Mouse (Mus musculus) brain, adult 2 months (tissue): ENCODE measurements around the gene Fggy.
A peak's percentile ranks its signal among the peaks of the same experiment; 100 is the strongest.

Experiments used
- DNase-seq: peaks from one replicate; pipeline ENCODE4 v3.0.0; 2011; ENCODE audit warnings: low read depth, low spot score

Fggy gene

DNA sequence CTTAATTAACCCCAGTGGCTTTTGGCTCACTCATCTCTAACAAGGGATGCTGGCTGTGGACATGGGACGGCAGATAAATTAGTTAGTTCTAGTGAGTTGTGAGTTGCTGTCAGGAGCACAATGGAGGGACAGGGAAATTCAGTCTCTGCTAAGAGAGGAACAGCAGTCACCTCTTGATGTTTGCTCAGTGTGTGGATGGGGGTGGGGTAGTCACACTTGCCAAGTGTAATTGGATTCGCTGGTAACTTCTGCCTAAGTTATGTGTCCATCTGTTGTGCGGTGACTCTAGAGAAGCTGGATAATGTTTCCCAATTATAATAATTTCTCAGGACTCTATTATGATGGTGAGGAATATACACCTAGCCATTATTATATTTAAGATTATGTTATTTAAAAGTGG lies 107.0 kb downstream of the Fggy start:
- DNase-seq, result peak; percentile 21

DNA sequence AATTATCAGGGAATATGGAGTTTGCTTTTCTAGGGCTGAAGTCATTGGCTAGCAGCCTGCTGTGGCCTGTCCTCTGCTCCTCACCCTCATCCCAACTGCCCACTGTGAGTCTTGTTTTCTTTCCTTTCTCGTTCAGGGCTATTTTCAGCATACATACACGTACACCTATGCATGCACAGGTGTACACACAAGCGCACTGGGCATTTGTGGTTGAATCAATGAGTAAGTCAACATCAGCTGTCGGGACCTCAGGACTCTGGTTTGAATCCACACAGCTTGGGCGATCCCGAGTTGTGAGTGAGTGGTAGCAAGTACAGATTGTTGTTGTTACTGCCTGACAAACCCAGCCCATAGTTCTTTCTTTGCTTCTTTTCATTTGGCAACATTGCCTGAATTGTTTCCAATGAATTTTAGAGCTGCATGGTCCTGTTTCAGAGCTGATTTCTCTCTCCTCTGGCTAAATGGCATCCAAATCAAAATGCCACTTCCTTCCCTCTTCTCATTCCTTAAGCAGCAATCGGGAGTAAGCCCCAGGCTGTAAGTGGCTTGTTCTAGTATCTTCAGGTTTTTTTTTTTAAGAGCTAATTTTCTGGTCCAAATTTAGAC lies 109.1 kb downstream of the Fggy start:
- DNase-seq, result peak; percentile 51

DNA sequence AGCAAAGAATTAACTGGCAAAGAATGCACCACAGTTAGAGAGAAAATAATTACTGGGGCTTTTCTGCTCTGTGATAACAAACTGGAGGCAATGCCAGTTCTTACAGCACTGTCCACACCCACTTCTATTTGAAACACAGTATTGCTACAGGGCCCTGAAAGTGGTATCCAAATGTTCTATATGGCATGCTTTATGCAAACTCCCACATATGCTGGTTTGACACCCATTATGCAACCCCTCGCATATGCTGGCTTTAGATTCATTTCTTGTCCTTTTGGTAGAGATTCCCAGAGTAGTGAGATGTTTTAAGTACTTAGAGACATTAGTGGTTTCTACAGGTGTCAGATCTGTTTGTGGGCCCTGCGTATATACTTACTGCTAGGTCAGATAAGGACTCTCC lies 109.6 kb downstream of the Fggy start:
- peak; percentile 66 for DNase-seq

DNA sequence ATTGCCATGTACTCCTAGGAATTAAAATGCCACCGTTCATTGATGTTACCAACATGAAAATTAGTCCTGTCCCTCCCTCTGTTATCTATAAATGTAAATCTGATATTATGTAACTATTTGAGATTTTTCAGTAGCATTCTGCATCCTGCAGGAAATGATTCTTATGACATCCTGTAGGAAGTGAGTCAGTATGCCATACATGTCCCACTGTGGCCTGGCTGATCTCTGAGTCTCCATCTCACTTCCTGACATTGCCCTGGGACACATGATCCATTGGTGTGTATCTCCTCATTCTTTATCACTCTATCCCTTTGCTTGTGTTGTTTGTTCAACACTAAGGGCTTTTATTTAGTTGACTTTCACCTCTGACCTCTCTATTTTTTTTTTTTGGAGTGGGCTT lies 110.3 kb downstream of the Fggy start:
- no peak for DNase-seq

DNA sequence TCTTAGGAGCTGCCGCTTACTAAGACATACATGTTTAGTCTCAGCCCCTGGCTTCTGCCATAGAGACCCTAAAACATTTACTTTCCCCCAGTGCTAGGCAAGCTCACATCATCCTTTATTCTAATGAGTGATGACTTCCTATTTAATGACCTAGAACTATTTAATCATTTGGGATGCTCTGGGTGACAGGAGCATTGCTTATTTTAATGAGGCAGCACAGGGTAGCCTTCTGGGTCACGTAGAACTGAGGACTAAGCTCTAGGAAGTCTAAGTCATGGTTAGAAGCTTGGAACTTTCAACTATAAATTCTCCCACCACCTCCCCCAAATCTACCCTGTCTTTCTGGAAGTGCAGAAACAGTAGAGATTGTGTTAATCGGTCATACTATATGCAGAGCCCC lies 111.2 kb downstream of the Fggy start:
- DNase-seq, result no peak

DNA sequence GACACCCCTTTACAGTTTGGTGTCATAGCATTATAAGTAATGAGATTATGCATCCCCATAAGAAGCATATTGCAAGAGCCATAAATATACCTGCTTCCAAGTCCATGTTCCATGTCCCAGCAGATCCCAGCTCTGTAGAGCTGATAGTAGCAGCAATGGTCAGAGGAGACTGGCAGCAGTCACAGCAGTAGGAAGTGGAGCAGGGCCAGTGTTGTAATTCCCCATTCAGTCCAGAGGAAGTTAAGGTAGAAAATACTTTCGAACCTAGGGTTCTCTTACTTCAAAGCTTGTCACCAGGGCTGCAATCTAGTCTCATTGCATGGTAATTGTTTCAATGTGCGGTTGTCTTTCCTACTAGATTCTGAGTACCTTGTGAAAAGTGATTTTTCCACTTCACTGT lies 112.0 kb downstream of the Fggy start:
- no peak for DNase-seq

DNA sequence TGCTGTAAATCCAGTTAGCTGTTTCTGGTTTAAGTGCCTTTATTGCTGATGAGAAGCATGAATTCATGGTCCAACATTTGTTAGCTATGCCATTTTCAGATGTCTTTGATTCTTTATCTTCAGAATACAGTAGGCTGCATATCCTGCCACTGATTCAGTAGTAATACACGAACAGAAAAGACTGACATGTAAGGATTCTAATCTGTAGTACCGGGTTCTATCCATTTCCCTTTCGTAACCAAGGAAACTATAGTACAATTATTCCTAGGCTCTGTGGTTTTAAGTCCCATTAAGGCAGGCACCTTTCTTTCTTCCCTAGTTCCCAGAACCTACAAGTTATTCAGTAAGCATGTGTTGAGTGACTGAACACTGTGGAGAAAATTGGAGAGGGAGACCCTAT lies 113.3 kb downstream of the Fggy start:
- no peak for DNase-seq

DNA sequence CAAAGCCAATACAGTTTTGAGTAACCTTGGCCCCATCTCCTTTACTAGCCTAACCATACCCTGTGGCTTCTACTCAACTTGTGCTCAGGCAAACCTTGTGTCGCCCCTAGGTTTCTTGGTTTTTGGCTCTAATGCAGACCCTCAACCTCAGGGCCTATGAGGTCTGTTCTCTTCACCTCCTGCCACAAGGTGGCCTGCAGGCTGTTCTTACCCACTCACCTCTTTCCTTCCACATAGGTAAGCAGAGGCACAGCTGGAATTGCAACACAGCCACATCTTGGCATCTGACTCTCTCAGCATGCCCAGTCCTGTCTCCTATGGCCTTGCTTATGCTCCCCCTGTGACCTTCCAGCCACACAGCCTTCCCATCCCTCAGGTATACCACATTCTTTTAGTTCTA lies 114.7 kb downstream of the Fggy start:
- no peak for DNase-seq

DNA sequence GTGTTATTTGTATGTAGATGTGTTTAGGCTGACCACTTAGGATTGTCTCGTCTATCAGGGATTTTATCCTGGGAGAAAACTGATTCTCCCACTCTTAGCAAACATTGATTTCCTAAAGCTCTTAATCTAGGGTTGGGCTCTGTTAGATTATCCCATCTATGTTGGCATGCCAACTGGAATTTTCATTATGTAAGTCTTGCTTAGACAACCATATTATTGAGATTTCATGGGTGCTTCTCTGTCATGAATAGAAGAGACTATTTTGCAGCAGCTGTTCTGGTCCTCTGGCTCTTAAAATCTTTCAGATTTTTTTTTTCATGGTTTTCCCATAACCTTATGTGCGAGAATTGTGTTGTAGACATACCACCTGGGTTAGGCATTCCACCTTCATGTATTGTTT lies 119.1 kb downstream of the Fggy start:
- DNase-seq, result no peak

DNA sequence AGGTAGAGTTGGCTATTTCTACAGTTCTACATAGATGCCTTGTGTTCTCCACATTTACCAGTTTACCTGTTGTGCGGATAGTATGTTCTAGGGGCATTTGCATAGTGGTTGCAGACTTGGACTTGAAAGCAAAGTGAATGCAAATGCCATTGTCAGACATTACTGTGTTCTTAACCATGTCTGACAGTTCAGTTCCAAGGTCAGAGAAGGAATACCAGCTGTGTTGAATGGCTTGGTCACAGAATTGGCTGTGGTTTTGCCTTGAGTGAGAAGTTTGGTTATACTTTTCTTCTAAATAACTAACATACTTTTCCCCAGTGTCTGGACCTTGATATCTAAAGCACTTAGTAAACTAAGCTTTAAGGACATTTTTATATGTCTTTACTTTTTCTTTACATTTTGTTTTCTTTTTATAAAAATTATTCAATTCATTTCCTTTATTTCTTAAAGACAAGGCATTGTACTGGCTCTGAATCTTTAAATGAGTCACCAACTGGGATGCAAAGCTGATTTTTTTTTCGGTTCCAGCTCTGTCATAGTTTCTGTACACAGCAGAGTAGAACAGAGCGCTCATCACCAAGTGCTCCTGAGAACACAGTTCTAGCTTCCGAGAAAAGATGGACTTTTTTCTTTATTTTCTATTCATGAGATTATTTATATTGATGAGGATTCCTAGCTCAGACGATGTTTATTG lies 123.6 kb downstream of the Fggy start:
- peak; percentile 43 for DNase-seq

DNA sequence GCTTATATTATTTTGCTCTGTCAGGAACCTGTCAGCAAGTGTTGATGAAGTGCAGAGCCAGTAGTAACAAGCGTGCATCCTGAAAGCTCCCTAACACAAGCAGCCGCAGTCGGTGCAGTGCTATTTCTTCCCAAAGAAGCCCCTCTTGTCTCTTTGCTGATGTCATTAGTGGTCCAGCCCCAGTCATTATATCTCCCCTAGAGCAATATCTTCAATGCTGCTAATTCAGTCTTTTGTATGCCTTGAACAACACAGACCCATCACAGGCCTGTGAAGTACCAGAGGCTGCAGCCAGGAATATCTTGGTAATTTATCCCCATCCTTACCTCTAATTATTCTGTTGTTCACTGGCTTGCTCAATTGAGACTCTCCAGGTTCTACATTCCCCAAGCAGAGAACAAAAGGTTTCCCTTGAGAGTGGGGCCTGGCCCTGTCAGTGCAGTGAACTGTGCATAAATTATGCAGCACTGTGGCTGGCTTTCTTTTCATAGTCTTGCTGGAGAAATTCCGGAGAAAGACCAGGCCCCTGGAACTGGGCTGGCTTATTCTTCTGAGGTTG lies 127.3 kb downstream of the Fggy start:
- DNase-seq, result peak; percentile 50

DNA sequence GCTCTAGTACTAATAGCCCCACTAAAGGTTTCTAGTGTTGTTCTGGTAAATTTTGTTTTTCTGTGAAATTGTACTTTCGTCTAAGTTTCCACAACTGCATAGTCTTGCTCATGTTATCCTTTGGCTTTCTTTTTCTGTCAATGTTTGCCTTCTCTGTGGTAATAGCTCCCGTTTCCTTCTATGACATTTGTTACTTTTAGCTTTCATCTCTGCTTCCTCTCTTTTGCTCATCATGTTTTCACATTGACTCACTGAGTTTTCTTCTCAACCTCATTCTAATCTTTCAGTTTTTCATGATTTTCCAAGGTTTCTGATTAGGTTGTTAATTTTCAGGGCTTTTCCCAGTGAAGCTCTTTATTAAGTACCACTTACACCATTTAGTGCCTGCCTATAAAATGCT lies 129.5 kb downstream of the Fggy start:
- no peak for DNase-seq

DNA sequence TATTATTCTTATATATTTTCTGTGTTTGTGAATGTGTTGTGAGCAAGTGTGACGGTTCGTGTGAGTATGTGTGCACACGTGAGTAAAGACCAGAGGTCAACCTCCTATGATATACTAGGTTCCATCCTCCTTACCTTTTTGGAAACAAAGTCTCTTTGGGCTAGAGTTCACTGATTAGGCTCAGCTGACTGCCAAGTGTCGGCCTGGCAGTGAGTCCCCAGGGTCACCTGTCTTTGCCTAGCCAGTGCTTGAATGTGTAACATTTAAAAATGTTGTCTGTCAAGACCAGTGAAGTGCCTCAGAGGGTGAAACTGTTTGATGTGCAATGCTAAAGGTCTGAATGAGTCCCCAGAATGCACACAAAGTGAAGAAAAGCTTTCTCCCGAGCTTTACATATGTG lies 130.0 kb downstream of the Fggy start:
- no peak for DNase-seq

DNA sequence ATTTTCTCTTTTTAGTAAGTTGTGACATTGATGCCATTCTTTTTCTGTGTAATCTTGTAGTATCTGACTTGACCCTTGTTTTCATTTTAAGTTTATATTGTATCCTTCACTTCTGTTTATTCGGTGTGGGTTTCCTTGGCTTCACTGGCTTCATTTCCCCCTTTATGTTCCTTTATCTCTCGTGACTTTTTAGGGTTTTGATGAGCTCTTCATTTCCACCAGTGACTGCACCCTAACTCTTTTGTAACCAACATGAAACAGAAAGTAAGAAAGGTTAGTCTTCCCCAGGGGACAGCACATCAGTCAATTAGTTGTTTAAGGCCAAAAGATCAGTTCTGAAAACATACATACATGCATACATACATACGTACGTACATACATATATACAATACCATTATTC lies 130.9 kb downstream of the Fggy start:
- no peak for DNase-seq

DNA sequence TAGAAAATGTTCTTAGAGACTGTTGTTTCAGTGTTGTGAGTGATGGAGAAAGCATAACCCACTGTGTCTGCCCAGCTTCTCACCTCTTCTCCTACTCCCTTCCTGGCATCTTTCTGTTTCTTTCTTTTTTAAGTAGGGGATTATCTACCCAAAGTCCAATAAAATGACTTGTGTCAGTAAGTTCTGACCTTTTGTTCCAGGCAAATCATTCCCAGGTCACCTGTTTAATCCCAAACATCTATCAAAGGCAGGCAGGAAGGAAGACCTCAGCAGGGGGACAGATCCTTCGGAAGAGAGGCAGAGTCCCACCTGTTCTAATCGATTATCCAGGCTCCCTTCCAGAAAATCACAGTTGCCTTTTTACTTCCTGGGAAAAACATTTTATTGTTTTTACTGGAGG lies 143.1 kb downstream of the Fggy start:
- no peak for DNase-seq

DNA sequence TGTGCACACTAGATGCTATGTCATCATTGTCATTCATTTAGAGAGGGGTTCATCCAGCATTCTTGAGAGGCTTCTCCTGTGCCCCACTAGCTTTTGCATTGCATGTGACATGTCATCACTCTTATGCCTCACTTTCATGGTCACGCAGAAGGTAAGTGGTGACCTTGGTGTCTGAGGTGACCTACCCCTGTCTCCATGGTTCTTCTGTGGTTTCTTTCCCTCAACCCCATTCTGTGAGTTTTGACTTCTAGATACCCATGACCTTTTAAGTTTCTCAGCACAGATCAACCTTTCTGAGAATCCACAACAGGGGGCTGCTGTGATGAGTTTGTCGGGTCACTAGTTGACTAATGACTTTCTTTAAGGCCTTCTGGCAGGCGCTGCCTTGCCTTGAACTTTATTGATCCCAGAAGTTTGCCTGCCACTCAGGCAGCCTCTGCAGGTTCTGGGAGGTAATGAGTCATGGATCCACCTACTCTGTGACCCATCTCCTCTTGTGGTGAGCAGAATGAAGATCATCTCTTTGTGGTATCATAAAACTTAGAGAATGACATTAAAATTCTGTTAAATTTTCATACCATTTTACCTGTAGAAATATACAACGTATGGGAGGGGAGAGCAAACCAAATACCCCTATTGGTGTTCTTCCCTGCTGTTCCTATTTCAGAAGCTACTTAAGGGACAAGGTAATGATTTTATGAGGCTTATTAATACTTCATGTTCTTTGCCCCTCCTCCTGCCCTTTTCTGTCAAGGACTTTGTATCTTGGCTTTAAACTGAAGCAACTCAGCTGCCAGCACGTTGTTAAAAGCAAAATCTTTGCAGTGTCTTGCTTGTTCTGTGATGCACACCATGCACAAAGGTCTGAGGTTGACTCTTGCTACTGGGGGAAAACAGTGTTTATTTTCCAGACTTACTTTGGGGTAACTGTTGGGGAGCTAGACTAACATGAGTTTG lies 150.9 kb downstream of the Fggy start:
- DNase-seq, result no peak

DNA sequence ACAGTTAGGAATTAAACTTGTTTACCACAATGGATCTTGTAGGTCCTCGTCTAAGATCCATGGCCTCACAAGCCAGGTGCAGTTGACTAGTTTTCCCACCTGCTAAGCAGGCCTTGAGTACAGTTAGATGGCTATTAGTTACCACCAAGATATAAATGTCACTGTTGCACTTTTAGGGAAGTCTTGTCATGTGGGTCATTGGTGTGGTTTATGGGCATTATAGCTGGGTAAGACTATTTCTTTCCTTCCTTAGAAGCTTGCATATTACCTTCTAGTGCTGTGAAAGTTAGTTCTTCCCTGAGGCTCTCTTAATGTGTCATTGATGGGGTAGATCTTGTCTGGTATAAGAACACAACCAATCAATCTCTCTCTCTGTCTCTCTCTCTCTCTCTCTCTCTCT lies 152.4 kb downstream of the Fggy start:
- no peak for DNase-seq

DNA sequence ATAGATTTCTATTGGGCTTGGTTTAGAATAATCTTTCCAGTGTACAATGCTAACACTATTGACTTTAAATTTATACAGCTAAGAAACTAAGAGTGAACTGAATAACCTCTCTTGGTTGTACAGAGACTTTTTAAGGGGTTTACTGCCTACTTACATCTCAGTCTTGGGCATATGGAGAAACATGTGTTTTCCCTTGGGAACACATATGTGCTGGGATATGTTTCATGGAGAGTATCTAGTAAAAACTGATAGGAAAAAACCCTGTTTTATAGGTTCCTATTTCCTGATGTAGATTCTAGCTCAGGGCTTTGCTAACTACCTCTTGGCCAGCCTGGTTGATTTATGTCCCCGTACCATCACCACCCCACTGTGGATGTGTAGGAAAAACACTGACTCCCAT lies 155.5 kb downstream of the Fggy start:
- DNase-seq, result no peak

DNA sequence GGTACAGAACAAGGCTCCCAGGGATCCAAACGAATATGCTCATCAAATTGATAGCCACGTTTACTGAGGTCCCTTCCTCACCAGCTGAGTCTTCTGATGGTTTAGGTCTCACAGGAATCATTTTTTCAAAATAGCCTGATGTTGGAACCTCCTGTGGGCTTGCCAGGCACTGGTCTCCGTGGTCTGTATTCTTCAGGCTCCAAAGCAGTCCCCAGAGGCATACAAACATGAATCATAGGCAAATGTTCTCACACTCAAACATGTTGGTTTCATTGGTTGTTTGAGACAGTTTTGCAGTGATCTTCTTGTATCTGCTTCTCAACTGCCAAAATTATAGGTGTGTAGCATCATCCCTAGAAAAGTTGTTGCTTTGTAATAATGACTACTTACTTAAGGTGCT lies 156.0 kb downstream of the Fggy start:
- DNase-seq, result no peak

DNA sequence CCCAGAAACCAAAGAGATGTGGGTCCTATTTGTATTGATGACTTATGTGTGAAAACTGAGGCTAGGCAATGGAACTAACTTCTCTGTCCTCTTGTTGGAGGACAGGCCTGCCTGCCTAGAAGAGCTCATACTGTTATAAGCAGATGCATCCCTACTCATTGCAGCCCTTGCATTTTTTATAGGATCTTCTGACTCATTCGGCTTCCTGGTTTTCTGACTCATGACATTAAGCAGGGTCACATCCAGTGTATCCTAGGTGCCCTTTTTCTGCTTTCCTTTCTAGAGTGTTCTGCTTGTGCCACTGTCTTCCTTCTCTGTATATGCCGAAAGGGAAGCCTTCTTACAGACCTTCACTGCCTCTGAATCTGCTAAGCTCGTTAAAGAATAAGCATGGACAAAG lies 158.8 kb downstream of the Fggy start:
- no peak for DNase-seq

DNA sequence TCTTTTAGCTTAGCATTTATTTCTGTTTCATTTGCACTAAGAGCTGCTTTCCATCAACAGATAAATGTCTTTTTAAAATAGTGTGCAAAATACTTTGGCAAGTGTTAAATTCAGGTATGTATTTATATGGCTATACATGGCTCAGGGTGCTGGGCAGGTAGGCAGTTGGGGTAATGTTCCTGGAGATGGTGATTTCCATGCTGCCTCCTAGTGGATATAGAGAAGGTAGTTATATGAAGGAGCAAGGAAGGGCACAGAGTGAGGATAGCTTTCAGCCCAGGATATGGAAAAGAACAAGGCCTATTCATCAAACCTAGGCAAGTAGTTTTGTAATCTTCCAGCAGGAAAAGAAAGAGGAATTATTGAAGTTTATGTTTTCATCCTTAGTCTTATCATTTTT lies 166.3 kb downstream of the Fggy start:
- peak; percentile 43 for DNase-seq

DNA sequence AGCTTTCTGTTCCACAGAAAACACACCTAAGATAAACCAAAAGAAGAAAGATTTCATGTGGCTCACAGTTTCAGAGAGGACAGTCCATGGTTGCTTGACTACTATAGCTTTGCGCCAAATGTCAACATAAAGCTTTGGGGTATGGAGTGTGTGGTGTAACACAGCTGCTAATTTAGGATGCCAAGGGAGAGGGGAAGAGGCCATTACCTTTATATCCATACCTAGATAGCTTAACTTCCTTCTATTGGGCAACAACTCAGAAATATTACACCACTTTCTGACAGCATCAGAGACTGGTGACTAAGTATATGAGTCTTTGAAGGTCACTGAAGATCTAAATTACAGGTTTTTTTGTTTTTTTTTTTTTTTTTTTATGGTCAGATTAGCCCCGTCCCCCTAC lies 169.1 kb downstream of the Fggy start:
- no peak for DNase-seq
